Mouse (Mus musculus): ENCODE measurements around the gene Ahnak. TPM values are rescaled to one million over a fixed set of nuclear protein-coding genes. Genes with fewer than 3 reads are reported as not detected.
A peak's percentile ranks its signal among the peaks of the same experiment; 100 is the strongest.
"Not testable (repeated sequence)": the region's sequence is repeated elsewhere in the genome, so short reads cannot be mapped to it uniquely, and the experiment has no call there.

The Ahnak gene
- polyA plus RNA-seq, 1 experiment from 2014 or later: 28.7 TPM

GRCm38 (mm10) chr19:8966198-8966589 lies 22.9 kb upstream of the Ahnak start:
- Histone ChIP-seq H3K4me1 (ENCODE audit: control insufficient read depth, insufficient read depth, low read length) (peaks cover 21% of the 10 kb centered on the region), H3K27ac (ENCODE audit: low read length) (peak overlapping the region; percentile 96), H3K9me3 (replicated peaks; ENCODE audit: control insufficient read depth, low read length) (no peaks in the 10 kb centered on the region), H3K9ac (ENCODE audit: low read length) (peak overlapping the region; percentile 85), H3K4me3 (ENCODE audit: low read length) (peak overlapping the region; percentile 74), H3K27me3 (ENCODE audit: control insufficient read depth, insufficient read depth, low read length) (no peaks in the 10 kb centered on the region), H3K4me2 (ENCODE audit: low read depth, low read length) (peak overlapping the region; percentile 88), H3K36me3 (ENCODE audit: control insufficient read depth, insufficient read depth) (peaks cover 56% of the 10 kb centered on the region)
- ATAC-seq (replicated peaks; ENCODE audit: extremely low read depth, insufficient read depth, low FRiP score): no peak
- WGBS: 28% methylated on average over 5 of the region's 5 CpGs

GRCm38 (mm10) chr19:8966590-8967372 lies 22.3 kb upstream of the Ahnak start, which contains the start of gene Eef1g:
TSS of gene Eef1g (plus strand) at chr19:8967041.
- H3K4me1 ChIP-seq (ENCODE audit: control insufficient read depth, insufficient read depth, low read length): peaks cover 21% of the 10 kb centered on the region
- H3K9me3 ChIP-seq (replicated peaks; ENCODE audit: control insufficient read depth, low read length): no peaks in the 10 kb centered on the region
- peak within 1 kb of the TSS; percentile 96 for H3K27ac ChIP-seq (ENCODE audit: low read length)
- no peaks in the 10 kb centered on the region for H3K27me3 ChIP-seq (ENCODE audit: control insufficient read depth, insufficient read depth, low read length)
- ATAC-seq (replicated peaks; ENCODE audit: extremely low read depth, insufficient read depth, low FRiP score): peak; percentile 99
- H3K9ac ChIP-seq (ENCODE audit: low read length): peak within 1 kb of the TSS; percentile 85
- peaks cover 57% of the 10 kb centered on the region for H3K36me3 ChIP-seq (ENCODE audit: control insufficient read depth, insufficient read depth)
- H3K4me2 ChIP-seq (ENCODE audit: low read depth, low read length): peak within 1 kb of the TSS; percentile 88
- WGBS: under 1% methylated on average over 52 of the region's 52 CpGs
- peak within 1 kb of the TSS; percentile 74 for H3K4me3 ChIP-seq (ENCODE audit: low read length)

GRCm38 (mm10) chr19:8967373-8967743 lies 21.7 kb upstream of the Ahnak start:
- Histone ChIP-seq H3K4me2 (ENCODE audit: low read depth, low read length) (peak overlapping the region; percentile 82), H3K4me3 (ENCODE audit: low read length) (peak overlapping the region; percentile 68), H3K9ac (ENCODE audit: low read length) (peak overlapping the region; percentile 81), H3K4me1 (ENCODE audit: control insufficient read depth, insufficient read depth, low read length) (peaks cover 21% of the 10 kb centered on the region), H3K27ac (ENCODE audit: low read length) (peak overlapping the region; percentile 83), H3K9me3 (replicated peaks; ENCODE audit: control insufficient read depth, low read length) (no peaks in the 10 kb centered on the region), H3K27me3 (ENCODE audit: control insufficient read depth, insufficient read depth, low read length) (no peaks in the 10 kb centered on the region), H3K36me3 (ENCODE audit: control insufficient read depth, insufficient read depth) (peaks cover 61% of the 10 kb centered on the region)
- 0% methylated on average over 8 of the region's 8 CpGs for WGBS
- no peak for ATAC-seq (replicated peaks; ENCODE audit: extremely low read depth, insufficient read depth, low FRiP score)

- H3K27me3 ChIP-seq (ENCODE audit: control insufficient read depth, insufficient read depth, low read length): no peaks in the 10 kb centered on the region
- peaks cover 21% of the 10 kb centered on the region for H3K4me1 ChIP-seq (ENCODE audit: control insufficient read depth, insufficient read depth, low read length)
- H3K4me2 ChIP-seq (ENCODE audit: low read depth, low read length): peak overlapping the region; percentile 82
- no peak for ATAC-seq (replicated peaks; ENCODE audit: extremely low read depth, insufficient read depth, low FRiP score)
- peaks cover 63% of the 10 kb centered on the region for H3K36me3 ChIP-seq (ENCODE audit: control insufficient read depth, insufficient read depth)
- H3K4me3 ChIP-seq (ENCODE audit: low read length): peak overlapping the region; percentile 68
- peak overlapping the region; percentile 81 for H3K9ac ChIP-seq (ENCODE audit: low read length)
- peak overlapping the region; percentile 83 for H3K27ac ChIP-seq (ENCODE audit: low read length)
- H3K9me3 ChIP-seq (replicated peaks; ENCODE audit: control insufficient read depth, low read length): no peaks in the 10 kb centered on the region
- 0% methylated on average over 9 of the region's 9 CpGs for WGBS
Measured at GRCm38 (mm10) chr19:8967893-8968292, 21.2 kb upstream of the Ahnak start.

- WGBS: 86% methylated on average over 8 of the region's 8 CpGs
Measured at GRCm38 (mm10) chr19:8972491-8972890, 16.6 kb upstream of the Ahnak start.

GRCm38 (mm10) chr19:8974638-8975037 lies 14.4 kb upstream of the Ahnak start:
- no peak for ATAC-seq (replicated peaks; ENCODE audit: extremely low read depth, insufficient read depth, low FRiP score)
- peaks cover 84% of the 10 kb centered on the region for H3K36me3 ChIP-seq (ENCODE audit: control insufficient read depth, insufficient read depth)
- H3K4me3 ChIP-seq (ENCODE audit: low read length): no peak overlapping the region
- H3K27ac ChIP-seq (ENCODE audit: low read length): no peak overlapping the region
- H3K9ac ChIP-seq (ENCODE audit: low read length): no peak overlapping the region
- no peaks in the 10 kb centered on the region for H3K9me3 ChIP-seq (replicated peaks; ENCODE audit: control insufficient read depth, low read length)
- WGBS: 95% methylated on average over 1 of the region's 1 CpGs
- no peaks in the 10 kb centered on the region for H3K27me3 ChIP-seq (ENCODE audit: control insufficient read depth, insufficient read depth, low read length)
- no peak overlapping the region for H3K4me2 ChIP-seq (ENCODE audit: low read depth, low read length)
- H3K4me1 ChIP-seq (ENCODE audit: control insufficient read depth, insufficient read depth, low read length): peaks cover 7% of the 10 kb centered on the region

More at GRCm38 (mm10) chr19:8972491-8972890, 16.6 kb upstream of the Ahnak start:
- not testable (repeated sequence) for H3K9me3 ChIP-seq (replicated peaks; ENCODE audit: control insufficient read depth, low read length); H3K9ac ChIP-seq (ENCODE audit: low read length); ATAC-seq (replicated peaks; ENCODE audit: extremely low read depth, insufficient read depth, low FRiP score); H3K27ac ChIP-seq (ENCODE audit: low read length); H3K4me3 ChIP-seq (ENCODE audit: low read length); H3K4me2 ChIP-seq (ENCODE audit: low read depth, low read length); H3K27me3 ChIP-seq (ENCODE audit: control insufficient read depth, insufficient read depth, low read length)
- H3K4me1 ChIP-seq (ENCODE audit: control insufficient read depth, insufficient read depth, low read length): peaks cover 17% of the 10 kb centered on the region
- peaks cover 77% of the 10 kb centered on the region for H3K36me3 ChIP-seq (ENCODE audit: control insufficient read depth, insufficient read depth)

GRCm38 (mm10) chr19:8975491-8975890 lies 13.6 kb upstream of the Ahnak start:
- no peak for ATAC-seq (replicated peaks; ENCODE audit: extremely low read depth, insufficient read depth, low FRiP score)
- H3K36me3 ChIP-seq (ENCODE audit: control insufficient read depth, insufficient read depth): peaks cover 76% of the 10 kb centered on the region
- no peaks in the 10 kb centered on the region for H3K27me3 ChIP-seq (ENCODE audit: control insufficient read depth, insufficient read depth, low read length)
- H3K4me1 ChIP-seq (ENCODE audit: control insufficient read depth, insufficient read depth, low read length): peaks cover 7% of the 10 kb centered on the region
- H3K4me2 ChIP-seq (ENCODE audit: low read depth, low read length): no peak overlapping the region
- H3K9me3 ChIP-seq (replicated peaks; ENCODE audit: control insufficient read depth, low read length): no peaks in the 10 kb centered on the region
- 91% methylated on average over 2 of the region's 2 CpGs for WGBS
- no peak overlapping the region for H3K27ac ChIP-seq (ENCODE audit: low read length)
- no peak overlapping the region for H3K9ac ChIP-seq (ENCODE audit: low read length)
- no peak overlapping the region for H3K4me3 ChIP-seq (ENCODE audit: low read length)

- Histone ChIP-seq H3K27ac (ENCODE audit: low read length) (peak overlapping the region; percentile 48), H3K36me3 (ENCODE audit: control insufficient read depth, insufficient read depth) (peaks cover 65% of the 10 kb centered on the region), H3K4me2 (ENCODE audit: low read depth, low read length) (no peak overlapping the region), H3K4me3 (ENCODE audit: low read length) (no peak overlapping the region), H3K9ac (ENCODE audit: low read length) (peak overlapping the region; percentile 29; the same call in 1 of the 2 replicates), H3K9me3 (replicated peaks; ENCODE audit: control insufficient read depth, low read length) (no peaks in the 10 kb centered on the region), H3K27me3 (ENCODE audit: control insufficient read depth, insufficient read depth, low read length) (no peaks in the 10 kb centered on the region), H3K4me1 (ENCODE audit: control insufficient read depth, insufficient read depth, low read length) (peaks cover 16% of the 10 kb centered on the region)
- peak; percentile 75 for ATAC-seq (replicated peaks; ENCODE audit: extremely low read depth, insufficient read depth, low FRiP score)
- 39% methylated on average over 3 of the region's 3 CpGs for WGBS
Measured at GRCm38 (mm10) chr19:8976535-8976934, 12.5 kb upstream of the Ahnak start.

- WGBS: 54% methylated on average over 5 of the region's 5 CpGs
- no peak for ATAC-seq (replicated peaks; ENCODE audit: extremely low read depth, insufficient read depth, low FRiP score)
Measured at GRCm38 (mm10) chr19:8980771-8981170, 8.3 kb upstream of the Ahnak start.

More at GRCm38 (mm10) chr19:8980771-8981170, 8.3 kb upstream of the Ahnak start:
- peak overlapping the region; percentile 46; the same call in 1 of the 2 replicates for H3K27ac ChIP-seq (ENCODE audit: low read length)
- peaks cover 54% of the 10 kb centered on the region for H3K4me1 ChIP-seq (ENCODE audit: control insufficient read depth, insufficient read depth, low read length)
- no peak overlapping the region for H3K4me2 ChIP-seq (ENCODE audit: low read depth, low read length)
- H3K9ac ChIP-seq (ENCODE audit: low read length): no peak overlapping the region
- H3K9me3 ChIP-seq (replicated peaks; ENCODE audit: control insufficient read depth, low read length): no peaks in the 10 kb centered on the region
- no peaks in the 10 kb centered on the region for H3K27me3 ChIP-seq (ENCODE audit: control insufficient read depth, insufficient read depth, low read length)
- H3K4me3 ChIP-seq (ENCODE audit: low read length): no peak overlapping the region
- peaks cover 27% of the 10 kb centered on the region for H3K36me3 ChIP-seq (ENCODE audit: control insufficient read depth, insufficient read depth)
